Comparison of ENCODE assay signal across 22 mouse cellular contexts in the genomic region with DNA sequence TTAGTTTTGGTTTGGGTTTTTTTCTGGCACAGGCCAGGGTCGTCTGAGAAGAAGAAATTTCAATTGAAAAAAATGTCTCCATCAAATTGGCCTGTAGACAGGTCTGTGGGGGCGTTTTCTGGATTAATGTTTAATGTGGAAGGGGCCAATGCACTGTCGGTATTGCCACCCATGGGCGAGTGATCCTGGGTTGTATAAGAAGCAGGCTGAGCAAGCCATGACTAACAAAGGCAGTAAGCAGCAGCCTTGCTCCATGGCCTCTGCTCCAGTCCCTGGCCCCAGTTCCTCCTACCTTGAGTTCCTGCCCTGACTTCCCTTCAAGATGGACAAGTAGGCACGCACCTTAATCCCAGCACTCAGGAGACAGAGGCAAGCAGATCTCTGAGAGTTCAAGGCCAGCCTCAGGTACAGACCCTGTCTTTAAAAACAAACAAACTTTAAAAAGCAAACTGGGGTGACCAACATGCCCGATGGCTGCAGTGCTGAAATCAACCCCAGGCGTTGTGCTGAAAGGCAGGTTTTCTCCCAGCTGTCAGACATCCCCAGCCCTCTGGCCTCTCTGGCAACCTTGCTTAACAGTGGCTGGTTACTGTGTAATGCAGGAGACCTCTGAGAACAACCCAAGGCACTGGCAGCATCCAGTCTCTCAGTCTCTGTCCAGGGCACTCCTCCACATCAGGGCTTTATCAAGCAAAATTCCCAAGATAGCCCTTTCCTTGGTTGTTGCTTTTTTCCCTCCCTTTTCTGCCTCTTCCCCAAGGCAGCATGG. TPM values are rescaled to one million over a fixed set of nuclear protein-coding genes. Genes with fewer than 3 reads are reported as not detected.
A peak's percentile ranks its signal among the peaks of the same experiment; 100 is the strongest.
DNase-seq lines count a peak whose midpoint lies in the region; ATAC-seq and TF ChIP-seq lines count a peak whose summit lies in the region.
"Had no signal": no experiment of that assay in that cellular context is flagged by ENCODE, and none has a peak within 500 bp of the region (broad histone marks: within the 10 kb centered on the region; RNA-seq: fewer than 3 reads in every experiment).

No protein-coding gene starts in this region.

- H3K4me2 ChIP-seq in kidney, embryonic 14.5 days (replicated peaks; ENCODE audit: low read depth, low read length): no peak overlapping the region
- no peak overlapping the region for H3K4me2 ChIP-seq in stomach, postnatal 0 days (replicated peaks; ENCODE audit: low read depth)
- H3K4me2 ChIP-seq: embryonic facial prominence, embryonic 15.5 days; heart, embryonic 12.5 days; limb, embryonic 15.5 days; neural tube, embryonic 13.5 days had no signal

- H3K9me3 ChIP-seq in kidney, embryonic 14.5 days (ENCODE audit: control insufficient read depth, low read length): no peaks in the 10 kb centered on the region
- no peaks in the 10 kb centered on the region for H3K9me3 ChIP-seq in stomach, postnatal 0 days (ENCODE audit: control insufficient read depth, low read length)
- H3K9me3 ChIP-seq: embryonic facial prominence, embryonic 15.5 days; limb, embryonic 15.5 days; neural tube, embryonic 13.5 days had no signal

- no peak overlapping the region for H3K9ac ChIP-seq in kidney, embryonic 14.5 days (ENCODE audit: low read depth, low read length)
- no peak overlapping the region for H3K9ac ChIP-seq in stomach, postnatal 0 days (ENCODE audit: low read length)
- H3K9ac ChIP-seq: embryonic facial prominence, embryonic 15.5 days; heart, embryonic 12.5 days; limb, embryonic 15.5 days; neural tube, embryonic 13.5 days had no signal

- no peak for ATAC-seq in kidney, embryonic 14.5 days (ENCODE audit: low FRiP score, low TSS enrichment)
- 0 out of 2 replicates have a peak, but pooled peaks have one; percentile 54 for ATAC-seq in stomach, postnatal 0 days (ENCODE audit: low FRiP score, low TSS enrichment)
- ATAC-seq: forebrain, embryonic 14.5 days; hindbrain, embryonic 16.5 days; intestine, postnatal 0 days had no signal

- H3K36me3 ChIP-seq in kidney, embryonic 14.5 days (ENCODE audit: control insufficient read depth, insufficient read depth, low read length): no peaks in the 10 kb centered on the region
- H3K36me3 ChIP-seq in stomach, postnatal 0 days (ENCODE audit: control insufficient read depth, insufficient read depth, low read length): no peaks in the 10 kb centered on the region
- H3K36me3 ChIP-seq: embryonic facial prominence, embryonic 15.5 days; neural tube, embryonic 13.5 days had no signal

- WGBS in kidney, embryonic 14.5 days: 64% methylated on average over 7 of the region's 7 CpGs
- 66% methylated on average over 7 of the region's 7 CpGs for WGBS in stomach, postnatal 0 days

- no peak overlapping the region for H3K4me3 ChIP-seq in kidney, embryonic 14.5 days (ENCODE audit: low read length)
- no peak overlapping the region for H3K4me3 ChIP-seq in stomach, postnatal 0 days (ENCODE audit: low read depth, low read length)
- H3K4me3 ChIP-seq: embryonic facial prominence, embryonic 15.5 days; heart, embryonic 12.5 days; limb, embryonic 15.5 days; megakaryocyte, embryonic 14.5 days; neural tube, embryonic 13.5 days had no signal

- 0 out of 2 replicates have a peak, but pooled peaks cover 5% of the 10 kb centered on the region for H3K4me1 ChIP-seq in kidney, embryonic 14.5 days (ENCODE audit: control insufficient read depth, insufficient read depth, low read length)
- no peaks in the 10 kb centered on the region for H3K4me1 ChIP-seq in stomach, postnatal 0 days (replicated peaks; ENCODE audit: control insufficient read depth, insufficient read depth)
- H3K4me1 ChIP-seq: heart, embryonic 12.5 days had no signal

- peak; percentile 54 to 58 for DNase-seq in kidney, adult 8-10 months
- peak; percentile 35 for DNase-seq in testis, postnatal 14 days (ENCODE audit: low spot score)
- DNase-seq in testis, postnatal 10 days (ENCODE audit: low spot score): no peak
- DNase-seq in kidney, adult 9 months: peak; percentile 80
- DNase-seq in stomach, postnatal 0 days (ENCODE audit: low spot score): no peak
- DNase-seq in layer of hippocampus, adult 8-10 months (ENCODE audit: low spot score in 2 of 2): no peak
- DNase-seq in lung, adult 18-20 months: no peak
- DNase-seq: adrenal gland, adult 8-10 months; cerebellum, adult 9-10 months; embryo, embryonic 11 days; lung, postnatal 14 days; right cerebral cortex, postnatal 25 days; thymus, postnatal 36 days had no signal

- TF ChIP-seq CTCF in stomach, postnatal 0 days (IDR thresholded peaks at IDR 0.05; ENCODE audit: low read depth): no peak

- no peak for TF ChIP-seq EP300 in stomach, postnatal 0 days (optimal IDR thresholded peaks at IDR 0.05)

- no peaks in the 10 kb centered on the region for H3K27me3 ChIP-seq in kidney, embryonic 14.5 days (ENCODE audit: control insufficient read depth, insufficient read depth, low read length)
- H3K27me3 ChIP-seq in stomach, postnatal 0 days (ENCODE audit: control insufficient read depth, insufficient read depth, low read length): no peaks in the 10 kb centered on the region
- H3K27me3 ChIP-seq: embryonic facial prominence, embryonic 15.5 days; heart, embryonic 12.5 days; limb, embryonic 15.5 days; megakaryocyte, embryonic 14.5 days; neural tube, embryonic 13.5 days had no signal

- H3K27ac ChIP-seq in kidney, embryonic 14.5 days (ENCODE audit: low read depth, low read length): no peak overlapping the region
- H3K27ac ChIP-seq in stomach, postnatal 0 days (replicated peaks): no peak overlapping the region
- H3K27ac ChIP-seq: embryonic facial prominence, embryonic 15.5 days; limb, embryonic 15.5 days; neural tube, embryonic 13.5 days had no signal

RNA-seq across cellular contexts. Expression of a gene that starts 39.1 kb away (rescaled TPM):
- 15.2 and 19.4 TPM in 2 replicates for polyA plus RNA-seq in kidney, embryonic 14.5 days (2014; fragmentation: Nextera tagmentation; extraction: Ambion mirVana)
- polyA plus RNA-seq in stomach, postnatal 0 days (2015; fragmentation: Nextera tagmentation; extraction: Ambion mirVana): 5.0 and 5.1 TPM in 2 replicates
- total RNA-seq in layer of hippocampus, adult 8-10 months (2022): 10 to 100 TPM; 47.1 to 53.0 (median 51.0) TPM

RNA-seq across cellular contexts. Expression of a gene that starts 47.9 kb away (rescaled TPM):
- polyA plus RNA-seq in kidney, embryonic 14.5 days (2014; fragmentation: Nextera tagmentation; extraction: Ambion mirVana): 170 and 201 TPM in 2 replicates
- 137 TPM in 2 replicates for polyA plus RNA-seq in stomach, postnatal 0 days (2015; fragmentation: Nextera tagmentation; extraction: Ambion mirVana)
- total RNA-seq in layer of hippocampus, adult 8-10 months (2022): 10 to 100 TPM; 64.0 to 75.5 (median 73.6) TPM

Comparison
In these comparisons a context has a peak if more than half of its experiments do, and no peak if none do; other contexts are left out.
1. DNase-seq: peak in kidney, adult 8-10 months (2 of 2), testis, postnatal 14 days (single experiment) and kidney, adult 9 months (single experiment); none in testis, postnatal 10 days (single experiment), stomach, postnatal 0 days (single experiment), layer of hippocampus, adult 8-10 months (0 of 2) and lung, adult 18-20 months (0 of 2).